Mouse (Mus musculus) testis, adult 2 months (tissue): ENCODE measurements around the gene Zfp872. TPM values are rescaled to one million over a fixed set of nuclear protein-coding genes. Genes with fewer than 3 reads are reported as not detected.

ENCODE experiments used
- H3K27ac ChIP-seq: fragments of 200-500 bp; 2 replicates; pipeline ENCODE4 v1.5.1; 2012; ENCODE audit warnings: low read depth, low read length; ENCODE audit not compliant: control insufficient read depth, insufficient read depth
- H3K27me3 ChIP-seq: fragments of 200-500 bp; 2 replicates; pipeline ENCODE4 v1.6.1; 2012; ENCODE audit warnings: mild to moderate bottlenecking, low read length, moderate library complexity; ENCODE audit not compliant: control insufficient read depth, insufficient read depth
- H3K36me3 ChIP-seq: fragments of 200-500 bp; 2 replicates; pipeline ENCODE4 v1.6.1; 2012; ENCODE audit warnings: mild to moderate bottlenecking, low read length; ENCODE audit not compliant: control insufficient read depth, insufficient read depth
- H3K4me1 ChIP-seq: fragments of 200-500 bp; 2 replicates; pipeline ENCODE4 v1.6.1; 2012; ENCODE audit warnings: low read length; ENCODE audit not compliant: control insufficient read depth, insufficient read depth
- H3K4me3 ChIP-seq: fragments of 200-500 bp; 2 replicates; pipeline ENCODE4 v1.5.1; 2012; ENCODE audit warnings: low read depth, mild to moderate bottlenecking, low read length, moderate library complexity, mixed read lengths; ENCODE audit not compliant: control insufficient read depth
- CTCF ChIP-seq: fragments of 200-500 bp; IDR thresholded peaks from 2 replicates; pipeline ENCODE4 v1.5.1; 2012; ENCODE audit warnings: low read depth, mild to moderate bottlenecking, inconsistent platforms, low read length, moderate library complexity; ENCODE audit not compliant: control insufficient read depth, insufficient read depth, insufficient replicate concordance
- POLR2A ChIP-seq: fragments of 200-500 bp; IDR thresholded peaks from 2 replicates; pipeline ENCODE4 v1.6.1; 2012; ENCODE audit warnings: low read depth, mild to moderate bottlenecking, inconsistent platforms, low read length, moderate library complexity; ENCODE audit not compliant: control insufficient read depth
- polyA plus RNA-seq: library from polyadenylated mRNA; depleted of rRNA; stranded (reverse); fragments of >200 nt; gene quantifications from 2 replicates; pipeline ENCODE4 v1.2.3, GENCODE M21; 2012

Gene Zfp872
- polyA plus RNA-seq, 1 experiment, result 0.05 TPM

DNA sequence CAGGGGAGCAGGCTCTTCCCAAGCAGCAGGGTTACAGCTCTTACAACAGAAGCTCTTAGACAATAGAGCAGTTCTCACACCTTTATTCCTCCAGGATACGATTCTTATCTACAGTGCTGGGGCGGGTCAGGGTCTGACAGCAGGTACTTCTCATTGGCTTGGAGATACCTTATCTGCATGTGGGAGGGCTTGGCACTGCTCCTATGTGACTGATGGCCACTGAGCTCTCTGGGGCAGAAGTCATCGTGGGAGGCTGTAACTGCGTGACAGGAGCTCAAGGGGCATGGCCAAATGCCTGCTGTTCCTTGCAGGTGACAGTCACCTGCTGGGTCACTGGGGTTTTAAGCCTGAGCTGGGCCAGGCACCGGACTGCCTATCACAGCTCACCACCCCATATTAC lies 8.5 kb downstream of the Zfp872 start:
- H3K27me3 ChIP-seq, result no peaks in the 10 kb centered on the region
- no peaks in the 10 kb centered on the region for H3K4me1 ChIP-seq
- TF ChIP-seq POLR2A, result no peak
- TF ChIP-seq CTCF, result no peak
- no peaks in the 10 kb centered on the region for H3K36me3 ChIP-seq
- H3K27ac ChIP-seq, result no peak overlapping the region
- no peak overlapping the region for H3K4me3 ChIP-seq

DNA sequence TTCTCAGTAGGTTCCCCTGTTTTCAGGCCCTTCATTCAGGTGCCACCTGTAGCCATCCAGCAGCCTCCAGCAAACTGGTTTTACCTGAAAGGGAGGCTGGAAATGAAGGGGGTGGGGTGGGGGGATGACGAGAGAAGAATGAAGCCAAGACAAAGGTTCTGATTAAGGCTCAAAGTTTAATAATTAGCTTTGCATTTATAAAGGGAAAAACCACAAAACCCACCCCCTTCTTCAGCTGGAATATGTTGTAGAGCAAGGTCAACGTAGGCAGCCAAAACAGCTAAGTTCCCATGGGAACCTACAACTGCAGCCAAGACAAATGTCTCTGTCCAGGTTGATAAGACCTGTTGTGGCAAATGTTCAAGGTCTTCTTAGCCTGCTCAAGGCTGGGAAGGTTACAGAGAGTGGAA lies 25.9 kb downstream of the Zfp872 start:
- Histone ChIP-seq H3K27me3 (no peaks in the 10 kb centered on the region), H3K4me1 (no peaks in the 10 kb centered on the region), H3K4me3 (no peak overlapping the region), H3K36me3 (no peaks in the 10 kb centered on the region), H3K27ac (no peak overlapping the region; the same call in 1 of the 2 replicates)
- TF ChIP-seq POLR2A (no peak), CTCF (no peak)

GRCm38 (mm10) chr9:22214549-22214948 lies 26.7 kb downstream of the Zfp872 start:
- no peak for TF ChIP-seq CTCF
- TF ChIP-seq POLR2A, result no peak

DNA sequence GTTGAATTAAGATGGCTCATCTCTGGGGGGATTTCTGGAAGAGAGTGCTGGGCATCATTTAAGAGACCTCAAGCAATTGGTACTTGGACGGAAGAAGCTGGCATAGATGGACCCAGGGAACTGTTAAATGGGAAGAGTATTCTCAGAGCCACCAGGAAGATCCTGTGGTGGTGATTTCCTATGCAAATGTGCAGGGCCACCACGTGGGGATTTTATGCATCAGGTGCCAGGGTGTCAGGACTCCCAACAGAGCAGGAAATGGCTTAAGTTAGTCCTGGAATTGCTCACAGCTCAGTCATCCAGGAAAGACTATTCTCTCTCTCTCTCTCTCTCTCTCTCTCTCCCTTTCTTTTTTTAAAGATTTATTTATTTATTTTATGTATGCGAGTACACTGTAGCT lies 28.8 kb downstream of the Zfp872 start:
- Histone ChIP-seq H3K4me1 (no peaks in the 10 kb centered on the region), H3K36me3 (no peaks in the 10 kb centered on the region), H3K27ac (no peak overlapping the region), H3K27me3 (no peaks in the 10 kb centered on the region), H3K4me3 (no peak overlapping the region)
- no peak for TF ChIP-seq POLR2A
- no peak for TF ChIP-seq CTCF

More at GRCm38 (mm10) chr9:22214549-22214948, 26.7 kb downstream of the Zfp872 start:
- H3K36me3 ChIP-seq, result no peaks in the 10 kb centered on the region
- no peaks in the 10 kb centered on the region for H3K4me1 ChIP-seq
- no peaks in the 10 kb centered on the region for H3K27me3 ChIP-seq
- no peak overlapping the region for H3K4me3 ChIP-seq
- H3K27ac ChIP-seq, result no peak overlapping the region

DNA sequence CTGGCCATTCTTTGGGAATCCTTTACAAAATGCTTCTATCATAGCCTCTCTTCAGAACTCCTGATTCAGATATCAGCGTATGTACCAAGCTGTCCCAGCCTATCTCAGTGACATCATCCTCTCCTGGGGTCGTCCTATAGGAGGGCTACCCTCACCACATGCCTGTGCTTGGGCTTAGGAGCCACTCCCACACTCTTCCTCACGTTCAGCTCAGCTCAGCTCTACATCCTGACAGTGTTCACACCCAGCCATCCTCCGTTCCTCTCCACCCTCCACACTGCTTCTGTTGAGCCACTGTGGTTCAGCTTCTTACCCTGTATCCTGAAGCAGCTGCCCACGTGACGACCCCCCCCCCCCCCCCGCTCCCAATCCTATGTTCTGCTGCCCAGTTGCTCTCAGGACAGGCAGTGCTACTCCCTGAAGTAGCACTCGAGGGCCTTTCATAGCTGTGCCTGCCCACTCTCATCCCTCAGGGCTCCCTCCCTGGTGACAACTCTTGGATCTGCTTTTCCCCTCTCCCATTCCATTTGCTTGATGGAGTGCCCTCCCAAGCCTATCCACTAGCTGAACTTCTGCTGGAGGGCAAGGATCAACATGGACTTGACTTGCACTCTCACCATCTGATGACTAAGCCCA lies 30.1 kb downstream of the Zfp872 start:
- Histone ChIP-seq H3K4me3 (no peak overlapping the region), H3K27me3 (no peaks in the 10 kb centered on the region), H3K4me1 (no peaks in the 10 kb centered on the region), H3K27ac (no peak overlapping the region), H3K36me3 (no peaks in the 10 kb centered on the region)
- no peak for TF ChIP-seq POLR2A
- TF ChIP-seq CTCF, result no peak

- no peak for TF ChIP-seq POLR2A
- TF ChIP-seq CTCF, result no peak
- no peaks in the 10 kb centered on the region for H3K36me3 ChIP-seq
- H3K4me3 ChIP-seq, result no peak overlapping the region
- H3K27me3 ChIP-seq, result no peaks in the 10 kb centered on the region
- H3K4me1 ChIP-seq, result peaks cover 7% of the 10 kb centered on the region
- no peak overlapping the region for H3K27ac ChIP-seq
Measured at GRCm38 (mm10) chr9:22224066-22224465, 36.2 kb downstream of the Zfp872 start.

GRCm38 (mm10) chr9:22224536-22225503 lies 36.9 kb downstream of the Zfp872 start:
- Histone ChIP-seq H3K27ac (0 out of 2 replicates have a peak overlapping the region, but pooled peaks have one; percentile 17), H3K36me3 (no peaks in the 10 kb centered on the region), H3K4me3 (peak overlapping the region; percentile 93), H3K4me1 (peaks cover 7% of the 10 kb centered on the region), H3K27me3 (no peaks in the 10 kb centered on the region)
- no peak for TF ChIP-seq CTCF
- no peak for TF ChIP-seq POLR2A
